Mouse (Mus musculus) frontal cortex, postnatal 36 days (tissue): ENCODE results near the gene Tmem164.
A peak's percentile ranks its signal among the peaks of the same experiment; 100 is the strongest.

Experiments
- DNase-seq, 2 experiments: peaks; one replicate each; pipeline ENCODE4 v3.0.0; 2022; ENCODE audit warnings: low spot score in 2 of 2

Tmem164 gene

DNA sequence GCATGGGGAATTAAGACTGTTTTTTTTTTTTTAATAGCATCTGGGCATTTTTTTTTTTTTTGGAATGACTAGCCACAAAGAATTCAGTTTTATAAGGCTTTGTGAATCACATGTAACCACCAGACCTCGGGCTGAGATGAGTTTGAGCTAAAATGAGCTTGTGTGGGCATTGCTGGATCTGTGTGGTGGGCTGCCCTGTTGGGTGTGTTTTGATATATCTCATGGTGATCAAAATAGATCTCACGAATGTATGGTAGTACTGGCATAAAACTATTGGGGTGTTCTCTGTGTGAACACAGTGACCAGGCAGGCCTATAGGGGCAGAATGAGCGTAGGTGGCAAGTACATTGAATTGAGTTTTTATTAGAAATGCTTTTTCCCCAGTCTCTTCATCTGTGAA, 67.4 kb downstream of the Tmem164 start:
- peak in 1 of 2 experiments; percentile 22 for DNase-seq

DNA sequence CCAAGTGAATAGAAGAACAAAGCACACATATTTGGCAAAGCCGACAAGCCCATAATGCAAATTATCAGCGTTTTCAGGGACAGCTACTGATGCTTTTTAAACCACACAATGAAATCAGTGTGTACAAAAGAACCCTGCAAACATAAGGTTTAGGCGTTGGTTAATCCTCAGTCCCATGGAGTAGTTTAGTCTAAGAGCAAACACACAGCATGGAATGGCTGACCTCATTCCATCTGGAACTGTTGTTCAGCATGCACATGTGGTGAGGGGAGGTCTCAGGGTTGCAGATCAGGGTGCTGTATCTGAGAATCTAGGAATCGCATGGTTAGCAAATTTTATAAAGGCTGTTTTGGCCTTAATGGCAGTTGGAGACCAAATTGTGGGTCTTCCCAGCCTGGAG, 69.6 kb downstream of the Tmem164 start:
- no peak for DNase-seq

DNA sequence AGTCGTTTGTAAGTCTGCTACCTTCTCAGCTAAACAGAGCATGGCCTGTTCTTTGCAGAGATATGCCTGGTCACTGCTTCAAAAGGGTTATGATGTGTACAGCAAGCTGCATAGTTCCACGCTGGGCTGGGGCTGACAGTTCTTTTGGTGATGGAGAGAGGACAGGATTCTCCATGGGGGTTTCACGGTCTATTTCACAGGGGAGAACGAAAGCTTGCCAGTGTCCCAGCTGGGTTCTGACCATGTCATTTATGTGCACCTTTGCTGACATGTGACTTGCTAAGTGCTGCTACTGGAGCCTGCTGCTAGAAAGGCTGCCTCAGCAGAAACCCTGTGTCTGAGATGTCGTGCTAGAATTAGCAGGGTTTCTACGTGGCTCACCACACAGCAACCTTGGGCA, 74.3 kb downstream of the Tmem164 start:
- DNase-seq = no peak

DNA sequence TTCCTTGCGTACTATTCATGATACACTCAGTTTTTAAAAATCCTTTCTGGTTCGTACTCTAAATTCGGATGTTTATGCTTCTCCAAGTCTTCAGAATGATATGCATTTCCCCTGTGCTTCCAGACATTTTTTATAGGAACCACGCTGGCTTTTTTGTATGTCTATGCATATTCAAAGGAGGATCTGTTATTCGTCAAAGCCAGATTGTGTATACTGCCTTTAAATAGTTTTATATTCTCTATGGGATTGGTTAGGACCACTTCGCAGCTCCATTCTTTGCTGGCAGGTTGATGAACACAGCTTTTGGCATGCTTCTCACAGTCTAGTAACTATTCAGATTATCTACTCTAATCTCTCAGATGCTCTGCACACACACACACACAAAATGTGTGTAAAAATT, 79.2 kb downstream of the Tmem164 start:
- no peak for DNase-seq

DNA sequence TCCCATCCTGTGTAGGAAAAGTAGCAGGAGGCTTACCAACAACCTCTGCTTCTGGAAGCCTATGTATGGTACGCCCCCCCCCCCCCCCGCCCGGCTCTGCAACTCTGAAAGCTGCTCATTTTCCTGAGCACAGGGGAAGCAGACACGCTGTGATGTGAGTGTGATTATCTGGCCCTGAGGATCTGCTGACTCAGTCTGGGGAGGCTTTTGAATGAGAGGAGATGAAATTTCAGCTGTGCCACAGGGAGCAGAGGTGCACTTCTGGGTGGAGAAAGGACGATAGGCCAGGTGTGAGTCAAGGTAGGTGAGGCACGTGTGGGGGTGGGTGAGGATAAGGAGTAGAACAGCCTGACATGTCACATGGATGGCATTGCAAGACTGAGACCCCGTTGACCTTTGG, 82.1 kb downstream of the Tmem164 start:
- DNase-seq = no peak

DNA sequence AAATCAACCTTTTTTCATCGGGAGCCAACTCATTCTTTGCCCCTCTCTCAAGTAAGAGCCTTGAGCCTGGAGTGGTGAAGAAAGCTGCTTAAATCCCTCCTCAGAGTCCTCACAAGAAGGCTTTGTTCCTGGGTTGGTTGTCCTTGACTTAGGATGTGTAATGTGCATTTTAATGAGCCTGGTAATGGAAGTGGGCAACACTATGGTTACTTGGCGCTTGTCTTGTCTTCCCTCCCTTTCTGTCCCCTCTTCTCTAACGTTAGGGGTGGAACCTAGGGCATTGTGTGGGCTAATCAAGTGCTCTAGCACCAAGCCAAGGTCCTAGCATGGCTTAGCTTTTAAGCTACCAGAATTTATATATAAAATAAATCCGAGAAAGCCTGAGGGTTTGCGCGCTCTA, 88.5 kb downstream of the Tmem164 start:
- no peak for DNase-seq

DNA sequence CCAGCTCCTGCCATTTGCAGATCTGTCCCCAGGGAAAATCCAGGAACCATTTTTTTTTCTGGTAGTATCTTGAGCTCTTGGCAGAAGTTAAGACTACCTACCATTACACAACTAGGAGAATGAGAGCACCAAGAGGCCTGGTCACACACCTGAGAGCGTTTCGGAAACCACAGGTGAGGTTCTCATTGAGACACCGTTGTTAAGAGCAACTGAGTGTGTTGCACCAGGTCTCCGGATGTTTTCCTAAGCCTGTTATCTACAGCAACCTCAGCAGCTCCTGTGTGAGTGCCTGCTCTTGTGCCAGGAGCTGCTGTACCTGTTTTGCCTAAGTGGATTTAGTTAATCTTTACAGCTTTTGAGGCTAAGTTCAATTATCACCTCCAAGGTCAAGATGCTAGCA, 92.5 kb downstream of the Tmem164 start:
- DNase-seq = no peak

DNA sequence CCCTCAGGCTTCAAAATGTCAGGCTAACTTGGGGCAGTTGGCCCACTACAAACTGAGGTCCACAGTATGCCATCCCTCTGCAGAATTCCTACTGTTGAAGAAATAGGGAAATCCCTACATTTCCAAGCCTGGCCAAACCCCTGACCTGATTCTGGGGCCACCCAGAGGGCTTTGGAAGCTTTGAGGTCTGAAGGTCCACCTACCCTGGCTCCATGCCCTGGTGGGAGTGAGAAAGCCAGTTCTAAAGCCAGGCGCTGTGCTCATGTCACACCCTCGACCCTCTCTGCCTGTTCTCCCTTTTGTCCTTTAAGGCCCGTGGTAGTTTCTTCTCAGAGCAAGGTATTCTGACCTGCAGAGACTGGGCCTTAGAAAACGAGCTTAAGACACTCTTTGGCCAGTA, 94.9 kb downstream of the Tmem164 start:
- DNase-seq = no peak

DNA sequence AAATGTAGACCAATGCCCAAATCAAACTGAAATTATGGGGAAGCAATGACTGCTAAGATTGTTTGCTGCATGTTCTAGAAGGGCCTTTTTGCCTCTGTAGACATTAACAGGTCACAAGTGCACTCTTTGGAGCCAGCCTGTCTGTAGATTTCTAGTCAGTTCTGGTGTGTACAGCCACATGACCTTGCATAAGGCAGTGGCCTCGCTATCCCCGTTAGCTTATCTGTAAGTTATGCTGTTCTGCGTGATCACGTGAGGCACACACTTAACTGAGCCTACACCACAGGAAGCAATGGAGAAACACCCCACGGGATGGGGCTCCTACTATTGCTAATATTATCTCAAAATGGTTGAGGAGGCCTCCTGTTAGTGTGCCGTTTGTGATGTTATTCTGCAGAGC, 97.4 kb downstream of the Tmem164 start:
- no peak for DNase-seq

DNA sequence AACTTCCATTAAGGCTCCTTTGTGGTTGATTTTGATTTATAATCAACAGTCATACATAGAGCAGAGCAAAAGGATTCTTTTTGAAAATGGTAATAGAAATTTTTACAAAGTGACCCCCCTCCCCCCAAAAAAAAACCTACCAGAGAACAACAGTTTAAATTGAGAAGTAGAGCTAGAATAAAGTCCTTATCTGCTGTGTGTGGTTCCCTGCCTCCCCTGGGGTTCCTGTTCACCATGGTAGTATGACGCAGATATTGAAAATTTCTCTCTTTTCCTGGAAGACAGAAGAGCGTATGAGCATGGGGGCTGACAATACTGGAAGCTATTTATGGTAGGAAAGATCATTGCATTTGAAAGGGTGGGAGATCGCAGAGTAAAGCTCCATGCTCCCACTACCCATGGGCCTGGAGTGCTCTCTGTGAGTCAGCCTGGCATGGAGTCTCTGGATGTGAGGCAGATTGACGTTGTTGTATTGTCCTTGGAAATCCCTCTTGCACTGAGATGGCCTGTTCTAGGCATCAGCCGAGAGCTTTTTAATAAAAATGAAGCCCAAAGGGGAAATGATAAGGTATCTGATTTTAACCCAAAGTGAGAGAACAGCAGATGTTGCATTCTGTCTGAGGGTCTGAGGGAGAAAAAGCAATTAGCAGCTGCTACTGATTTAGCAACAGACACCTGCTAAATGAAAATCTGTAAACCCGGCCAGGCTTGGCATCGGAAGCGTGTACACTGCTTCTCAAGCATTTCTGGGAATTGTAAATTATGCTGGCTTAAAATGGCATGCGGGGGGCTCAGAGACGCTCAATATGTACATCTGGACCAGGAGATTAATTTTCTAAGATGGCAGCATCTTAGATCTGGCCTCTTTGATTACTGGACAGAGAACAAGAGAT, 105.2 kb downstream of the Tmem164 start:
- peak in 1 of 2 experiments; percentile 17 for DNase-seq

DNA sequence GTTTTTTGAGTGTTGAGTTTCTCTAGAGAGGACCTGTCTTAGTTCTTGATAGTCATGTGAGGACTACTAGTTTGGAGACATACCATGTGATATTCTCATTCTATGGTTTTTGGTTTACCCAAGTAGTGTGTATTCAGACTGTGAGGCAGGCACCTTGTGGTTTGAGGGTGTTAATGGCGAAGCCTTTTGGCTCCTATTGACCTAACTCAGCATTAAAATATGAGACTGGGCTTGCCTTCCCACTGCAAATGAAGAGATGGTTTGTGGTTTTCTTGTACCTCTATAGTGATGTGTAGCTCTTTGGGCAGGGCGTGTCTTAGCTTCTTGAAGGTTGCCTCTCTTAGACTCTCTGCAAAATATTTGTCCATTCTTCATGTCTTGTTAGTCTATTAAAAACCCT, 111.0 kb downstream of the Tmem164 start:
- DNase-seq = no peak

DNA sequence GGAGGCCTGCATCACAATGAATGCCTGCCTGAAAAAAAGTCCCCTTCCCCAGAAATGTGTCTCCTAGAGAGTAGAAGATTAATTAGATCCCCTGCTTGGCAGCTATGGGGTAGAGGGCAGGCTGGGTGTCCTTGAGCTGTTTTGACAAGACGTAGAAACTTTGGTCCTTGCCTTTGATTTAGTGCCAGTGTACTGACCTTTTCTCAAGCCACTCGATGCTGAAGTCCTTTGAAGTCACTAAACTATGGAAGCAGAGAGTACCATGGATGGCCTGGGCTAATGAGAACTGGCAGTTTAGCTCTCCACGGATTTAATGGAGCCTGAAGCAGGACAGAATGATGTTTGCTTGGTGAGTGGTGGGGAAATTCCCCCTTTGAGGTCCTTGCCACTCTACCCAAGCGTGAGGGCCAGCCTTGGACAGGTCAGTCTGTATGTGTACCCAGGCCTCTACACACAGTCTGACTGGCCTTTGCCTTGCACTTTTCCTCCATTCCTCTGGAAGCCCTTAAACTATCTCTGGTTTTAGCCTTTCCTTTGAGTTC, 112.9 kb downstream of the Tmem164 start:
- DNase-seq = no peak

DNA sequence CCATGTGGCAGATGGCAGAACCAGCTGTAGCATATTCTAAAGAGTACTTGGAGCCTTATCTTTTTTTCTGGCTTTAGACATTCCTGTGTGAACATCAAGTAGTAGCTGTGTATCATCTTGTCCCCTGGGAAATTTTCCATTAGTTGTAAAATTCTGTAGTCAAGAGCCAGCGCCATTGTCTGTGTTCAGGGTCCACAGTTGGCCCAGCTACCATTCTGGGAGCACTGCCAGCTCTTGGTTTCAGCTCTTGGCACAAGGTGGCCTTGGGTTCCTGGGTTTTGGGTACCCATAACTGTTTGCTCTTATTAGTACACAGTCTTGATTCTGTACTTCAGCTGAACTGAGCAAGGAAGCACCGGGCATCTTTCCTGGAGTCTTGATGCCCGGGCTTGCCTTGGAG, 123.4 kb downstream of the Tmem164 start:
- peak in 1 of 2 experiments; percentile 36 for DNase-seq

DNA sequence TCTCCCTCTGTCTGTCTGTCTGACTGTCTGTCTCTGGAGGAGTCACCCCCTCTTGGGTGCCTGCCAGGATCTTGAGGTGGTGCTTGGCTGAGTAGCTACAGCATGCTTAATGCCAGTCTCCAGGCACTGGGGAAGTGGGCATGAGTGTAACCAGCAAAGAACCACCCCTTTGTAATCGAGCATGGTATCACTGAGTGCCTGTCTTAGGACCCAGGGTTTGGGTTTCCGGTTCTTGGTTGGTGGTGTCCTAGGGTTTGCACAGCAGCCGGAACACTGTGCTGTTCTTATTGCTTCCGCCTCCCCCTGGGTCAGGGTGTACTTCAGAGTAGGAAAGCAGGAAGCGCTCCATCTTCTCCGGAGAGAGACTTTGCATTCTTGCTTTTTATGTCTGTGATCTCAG, 124.9 kb downstream of the Tmem164 start:
- no peak for DNase-seq

DNA sequence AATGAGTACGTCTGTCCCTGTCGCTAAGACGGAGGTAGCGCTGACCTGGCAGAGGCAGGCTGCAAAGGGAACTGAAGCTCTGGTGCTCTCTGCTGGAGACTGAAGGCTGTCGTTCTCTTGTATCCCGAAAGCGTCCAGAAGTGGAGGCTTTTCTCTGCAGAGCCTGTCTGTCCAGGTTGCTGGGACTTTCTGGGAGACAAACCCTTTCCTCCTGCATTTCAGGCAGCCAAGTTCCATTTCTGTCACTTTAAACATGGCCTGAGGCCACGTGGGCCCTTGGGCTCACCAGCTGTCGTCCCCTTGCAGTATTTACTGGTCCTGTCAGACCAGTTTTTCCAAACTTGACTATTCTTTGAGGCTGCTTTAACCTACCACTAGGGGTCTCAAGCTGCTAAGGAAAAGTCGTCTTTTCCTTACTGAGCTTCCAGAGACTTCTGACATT, 125.4 kb downstream of the Tmem164 start:
- peak in 1 of 2 experiments; percentile 37 for DNase-seq

DNA sequence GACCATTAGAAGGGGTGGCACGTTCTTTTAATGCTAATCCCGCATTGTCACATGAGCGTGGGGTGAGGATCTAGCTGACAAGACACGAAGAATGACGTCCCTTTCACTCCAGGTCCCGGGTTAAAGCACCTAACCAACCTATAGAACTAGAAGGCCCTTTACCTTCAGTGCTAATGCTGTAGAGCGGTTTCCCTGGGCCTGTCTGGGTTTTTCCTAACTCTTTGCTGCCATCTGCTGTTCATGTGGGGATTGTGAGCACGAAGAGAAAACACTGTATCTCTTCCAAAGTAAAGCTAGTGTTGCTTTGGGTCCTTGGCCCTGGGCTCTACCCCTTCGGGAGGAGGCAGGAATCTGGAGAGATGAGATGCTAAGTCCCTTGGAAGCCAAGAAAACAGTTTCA, 127.2 kb downstream of the Tmem164 start:
- peak; percentile 37 to 58 for DNase-seq

DNA sequence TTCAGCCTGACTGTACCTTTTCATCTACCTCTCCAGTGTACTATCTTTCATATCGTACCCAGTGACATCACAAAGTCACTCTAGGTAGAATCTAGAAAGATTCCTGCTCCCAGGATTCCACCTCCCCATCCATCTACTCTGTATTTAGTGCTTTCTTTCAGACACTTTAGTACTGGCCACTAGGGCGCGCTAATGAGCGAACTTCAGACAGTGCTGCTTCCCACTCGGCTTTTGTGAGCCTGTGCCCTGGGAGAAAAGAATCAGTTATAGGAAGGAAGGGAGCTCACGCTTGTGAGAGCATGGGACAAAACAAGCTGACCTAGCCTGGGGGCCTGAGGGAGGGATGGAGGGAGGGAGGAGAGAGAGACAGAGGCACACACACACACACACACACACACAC, 131.9 kb downstream of the Tmem164 start:
- peak; percentile 26 to 31 for DNase-seq

DNA sequence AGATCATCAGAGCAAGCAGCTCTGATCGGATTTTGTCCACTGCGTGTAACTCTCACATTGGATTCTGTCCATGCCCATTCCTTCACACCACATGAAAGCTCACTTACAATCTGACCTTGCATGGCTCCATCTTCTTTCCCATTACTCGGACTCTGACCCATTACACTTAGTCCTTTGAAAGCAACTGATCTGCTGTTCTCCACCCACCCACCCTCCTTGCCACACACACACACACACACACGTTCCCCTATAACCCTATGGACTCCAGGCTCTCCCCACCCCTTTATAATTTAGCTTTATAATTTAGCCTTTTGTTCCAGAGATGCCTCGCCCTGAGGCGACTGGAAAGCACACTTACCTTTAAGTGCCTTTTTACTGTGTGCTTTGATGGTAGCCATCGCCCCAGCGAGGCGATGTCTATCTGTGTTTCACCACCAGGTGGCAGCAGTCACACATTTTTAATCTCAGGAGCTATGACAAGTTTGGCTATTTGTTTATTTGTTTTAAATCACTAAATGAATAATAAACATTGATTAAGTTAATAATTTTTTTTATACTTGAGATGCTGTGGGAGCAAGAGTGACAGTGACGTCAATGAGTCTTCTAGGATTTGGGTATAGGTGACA, 137.0 kb downstream of the Tmem164 start:
- DNase-seq = peak; percentile 35 to 50

DNA sequence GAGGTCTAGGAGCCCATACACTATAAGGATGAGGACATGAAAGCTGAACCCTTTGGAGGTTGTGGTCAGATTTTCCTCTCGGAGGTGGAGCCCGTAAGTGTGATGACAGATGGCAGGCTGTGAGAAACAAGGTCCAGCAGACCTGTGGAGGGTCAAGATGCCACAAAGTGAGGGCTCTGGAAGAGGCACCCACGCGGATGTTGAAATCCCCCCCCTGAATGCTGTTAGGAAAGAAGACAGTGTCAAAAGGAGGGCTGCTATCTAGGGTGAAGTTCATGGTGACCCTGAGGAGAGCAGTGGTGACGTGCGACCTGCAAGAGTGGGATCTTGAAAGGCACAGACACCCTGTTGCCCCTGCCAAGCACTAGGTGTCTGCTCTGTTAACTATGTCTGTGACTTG, 140.0 kb downstream of the Tmem164 start:
- DNase-seq = no peak

DNA sequence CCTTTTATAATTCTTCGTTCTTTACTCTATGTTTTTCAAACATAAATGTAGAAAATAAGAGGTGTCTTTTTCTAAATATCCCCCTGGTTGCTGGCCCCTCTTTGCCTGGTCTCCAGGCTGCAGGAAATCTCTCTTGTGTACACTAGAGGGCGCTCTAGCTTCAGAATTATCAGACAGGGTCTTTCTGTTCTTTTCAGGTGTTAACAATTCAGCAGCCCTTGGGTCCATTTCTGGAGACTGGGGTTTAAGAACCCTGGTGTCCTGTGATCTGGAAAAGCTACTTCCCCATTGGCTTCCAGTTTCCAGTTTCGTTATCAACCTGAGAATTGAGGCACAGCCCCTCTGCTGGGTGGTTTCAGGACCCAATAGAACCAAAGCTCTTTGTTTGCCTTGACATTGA, 140.6 kb downstream of the Tmem164 start:
- peak in 1 of 2 experiments; percentile 6 for DNase-seq

DNA sequence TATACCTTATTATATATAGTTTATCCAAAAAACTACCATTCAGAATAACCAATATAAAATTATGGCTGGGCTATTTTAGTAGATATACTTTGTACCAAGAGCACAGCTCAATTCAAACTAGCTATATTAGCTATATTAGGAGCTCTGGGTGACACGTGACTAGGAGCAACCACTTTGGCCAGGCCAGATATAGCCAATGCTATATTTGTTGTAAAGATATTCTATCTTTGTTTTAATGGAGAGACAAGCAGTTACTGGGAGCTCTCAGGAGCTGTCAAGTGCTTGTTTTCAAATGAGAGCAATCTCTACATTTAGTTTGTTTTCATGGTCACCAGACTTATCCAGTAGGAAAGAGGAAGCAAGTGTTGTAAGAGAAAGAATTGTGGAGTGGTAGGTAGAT, 144.1 kb downstream of the Tmem164 start:
- DNase-seq = no peak

DNA sequence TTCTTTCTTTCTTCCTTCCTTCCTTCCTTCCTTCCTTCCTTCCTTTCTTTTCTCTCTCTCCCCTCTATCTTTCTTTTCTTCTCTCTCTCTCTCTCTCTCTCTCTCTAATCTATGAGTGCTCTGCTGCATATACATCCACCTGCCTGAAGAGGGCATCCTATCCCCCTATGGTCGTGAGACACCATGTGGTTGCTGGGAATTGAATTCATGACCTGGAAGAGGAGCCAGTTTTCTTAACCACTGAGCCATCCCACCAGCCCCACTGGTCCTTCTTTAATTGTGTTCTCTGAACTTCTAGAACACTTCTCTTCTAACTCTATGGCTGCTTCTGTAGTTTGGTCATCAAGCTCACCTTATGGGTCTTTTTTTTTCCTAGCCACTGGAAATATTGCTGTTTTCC, 146.4 kb downstream of the Tmem164 start:
- DNase-seq = no peak
